Mouse (Mus musculus) natural killer cell, adult 2 months (primary cell): ENCODE measurements around the gene Mchr1.

Source experiments
- DNase-seq, 2 experiments: peaks; one replicate each; pipeline ENCODE4 v3.0.0; 2022; ENCODE audit warnings: low spot score in 2 of 2

Mchr1 gene

GRCm38 (mm10) chr15:81273361-81273760, 38.1 kb downstream of the Mchr1 start:
- DNase-seq = no peak

GRCm38 (mm10) chr15:81277928-81278327, 42.6 kb downstream of the Mchr1 start:
- no peak for DNase-seq

GRCm38 (mm10) chr15:81278699-81279098, 43.4 kb downstream of the Mchr1 start:
- no peak for DNase-seq

- no peak for DNase-seq
These were observed 48.9 kb downstream of the Mchr1 start for GRCm38 (mm10) chr15:81284121-81284734.
